Mouse (Mus musculus): ENCODE results near the gene Tiam1. TPM values are rescaled to one million over a fixed set of nuclear protein-coding genes. Genes with fewer than 3 reads are reported as not detected.

Gene Tiam1
- polyA plus RNA-seq, 1 experiment from 2014 or later = 30.4 TPM

DNA sequence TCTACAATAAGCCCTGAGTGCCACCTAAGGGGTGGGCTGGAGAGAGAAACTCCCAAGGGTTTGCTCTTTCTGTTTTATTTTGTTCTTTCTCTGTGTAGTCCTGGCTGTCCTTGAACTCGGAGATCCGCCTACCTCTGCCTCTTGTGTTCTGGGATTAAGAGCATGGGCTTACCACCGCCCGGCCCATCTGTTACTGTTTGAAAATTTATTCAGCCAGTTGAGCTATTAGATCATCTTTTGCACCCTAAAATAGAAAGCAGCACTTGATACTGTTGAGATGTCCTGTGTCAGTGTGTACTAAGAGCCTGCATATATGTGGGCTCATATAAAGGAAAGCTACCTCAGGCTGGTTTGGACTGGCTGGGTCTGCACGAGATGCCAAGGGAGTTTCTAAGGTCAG, 303.7 kb downstream of the Tiam1 start:
- Histone ChIP-seq H3K27ac (no peak overlapping the region), H3K9me3 (no peaks in the 10 kb centered on the region), H3K36me3 (0 out of 2 replicates have a peak, but pooled peaks cover 7% of the 10 kb centered on the region), H3K27me3 (no peaks in the 10 kb centered on the region), H3K4me1 (replicated peaks) (peaks cover 3% of the 10 kb centered on the region), H3K9ac (replicated peaks) (no peak overlapping the region), H3K4me3 (replicated peaks) (no peak overlapping the region), H3K4me2 (replicated peaks) (no peak overlapping the region)
- 83% methylated on average over 5 of the region's 5 CpGs for WGBS
- no peak for ATAC-seq

DNA sequence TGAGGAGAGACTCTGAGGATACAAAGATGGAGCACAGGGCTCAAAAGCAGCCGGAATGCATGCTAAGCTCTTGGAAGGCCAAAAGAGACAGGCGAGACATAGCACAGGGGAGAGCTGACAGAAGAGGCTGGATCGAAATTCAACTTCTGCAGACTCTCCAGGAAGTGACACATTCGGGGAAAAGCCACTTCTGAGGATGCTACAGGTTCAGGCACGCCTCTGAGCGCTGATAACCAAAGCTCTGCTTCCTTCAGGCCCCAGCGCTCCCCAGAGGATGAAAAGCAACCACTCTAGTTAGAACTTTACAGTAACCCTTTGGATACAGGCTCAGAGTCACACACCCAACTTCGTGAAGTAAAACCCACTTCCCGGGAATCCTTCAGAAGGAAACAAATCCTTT, 306.5 kb downstream of the Tiam1 start:
- H3K9ac ChIP-seq (replicated peaks) = no peak overlapping the region

DNA sequence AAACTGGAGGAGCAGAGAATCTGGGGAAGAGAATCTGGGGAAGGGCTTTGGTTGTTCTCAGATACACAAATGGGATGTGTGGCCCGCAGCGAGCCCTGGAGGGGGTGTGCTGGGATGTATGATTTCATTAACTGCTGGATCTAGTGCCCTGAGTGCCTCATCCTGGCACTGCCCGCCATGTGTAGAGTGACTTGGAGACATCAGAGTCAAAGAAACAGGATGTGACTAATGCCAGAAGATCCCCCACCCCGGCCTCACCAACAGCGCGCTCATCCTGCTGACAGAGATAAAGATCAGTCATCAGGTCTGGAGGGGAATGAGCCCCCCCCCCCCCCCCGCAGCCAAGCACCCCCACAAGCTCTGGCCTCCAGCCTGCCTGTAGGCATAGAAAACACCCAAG, 308.0 kb downstream of the Tiam1 start:
- H3K36me3 ChIP-seq = peaks cover 19% of the 10 kb centered on the region
- H3K9me3 ChIP-seq = no peaks in the 10 kb centered on the region
- ATAC-seq = no peak
- peaks cover 3% of the 10 kb centered on the region for H3K4me1 ChIP-seq (replicated peaks)
- no peaks in the 10 kb centered on the region for H3K27me3 ChIP-seq
- H3K4me2 ChIP-seq (replicated peaks) = no peak overlapping the region
- H3K9ac ChIP-seq (replicated peaks) = no peak overlapping the region
- no peak overlapping the region for H3K27ac ChIP-seq
- no peak overlapping the region for H3K4me3 ChIP-seq (replicated peaks)
- 86% methylated on average over 7 of the region's 7 CpGs for WGBS

More for the DNA sequence above, 306.5 kb downstream of the Tiam1 start:
- no peak overlapping the region for H3K4me3 ChIP-seq (replicated peaks)
- WGBS = 81% methylated on average over 9 of the region's 9 CpGs
- no peak overlapping the region for H3K4me2 ChIP-seq (replicated peaks)
- ATAC-seq = no peak
- H3K27me3 ChIP-seq = no peaks in the 10 kb centered on the region
- H3K4me1 ChIP-seq (replicated peaks) = peaks cover 3% of the 10 kb centered on the region
- peaks cover 17% of the 10 kb centered on the region for H3K36me3 ChIP-seq
- H3K9me3 ChIP-seq = no peaks in the 10 kb centered on the region
- H3K27ac ChIP-seq = no peak overlapping the region

DNA sequence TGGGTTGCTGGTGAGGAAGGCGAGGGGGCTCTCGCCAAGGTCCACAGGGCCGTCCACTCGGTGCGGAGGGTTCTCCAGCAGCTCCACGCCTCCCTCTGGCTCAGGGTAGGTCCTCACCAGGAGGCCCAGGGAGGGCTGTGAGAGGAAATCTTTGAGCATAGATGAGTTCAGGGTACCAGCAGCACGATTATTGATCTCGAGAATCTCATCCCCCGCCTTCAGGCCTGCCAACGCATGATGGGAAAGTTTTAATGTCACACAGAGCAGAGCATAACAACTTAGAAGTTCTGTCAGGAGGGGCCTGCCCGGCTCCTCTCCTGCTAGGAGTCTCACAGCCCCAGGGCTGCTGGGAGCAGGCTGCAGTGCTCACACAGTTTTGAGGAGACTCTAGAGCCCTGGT, 310.6 kb downstream of the Tiam1 start:
- H3K4me3 ChIP-seq (replicated peaks) = no peak overlapping the region
- H3K4me1 ChIP-seq (replicated peaks) = peaks cover 5% of the 10 kb centered on the region
- no peak overlapping the region for H3K27ac ChIP-seq
- 90% methylated on average over 11 of the region's 11 CpGs for WGBS
- no peaks in the 10 kb centered on the region for H3K9me3 ChIP-seq
- no peaks in the 10 kb centered on the region for H3K27me3 ChIP-seq
- peaks cover 19% of the 10 kb centered on the region for H3K36me3 ChIP-seq
- 0 out of 2 replicates have a peak, but pooled peaks have one; percentile 27 for ATAC-seq
- H3K9ac ChIP-seq (replicated peaks) = no peak overlapping the region
- no peak overlapping the region for H3K4me2 ChIP-seq (replicated peaks)

DNA sequence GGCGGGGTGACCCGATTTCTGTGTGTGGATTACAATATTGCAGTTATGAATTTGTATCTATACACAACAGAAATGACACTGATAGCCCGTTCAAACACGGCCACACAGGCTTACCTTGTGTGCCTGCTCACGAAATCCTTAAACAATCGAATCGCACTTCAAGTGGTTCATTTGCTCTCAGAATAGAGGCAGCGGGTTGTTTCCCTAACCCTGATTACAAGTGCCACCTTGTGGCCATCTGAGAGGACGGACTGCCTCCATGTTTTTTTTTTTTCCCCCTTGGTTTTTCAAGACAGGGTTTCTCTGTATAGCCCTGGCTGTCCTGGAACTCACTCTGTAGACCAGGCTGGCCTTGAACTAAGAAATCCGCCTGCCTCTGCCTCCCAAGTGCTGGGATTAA, 312.4 kb downstream of the Tiam1 start:
- H3K9me3 ChIP-seq = no peaks in the 10 kb centered on the region
- H3K36me3 ChIP-seq = peaks cover 19% of the 10 kb centered on the region
- ATAC-seq = no peak
- no peak overlapping the region for H3K9ac ChIP-seq (replicated peaks)
- no peak overlapping the region for H3K4me2 ChIP-seq (replicated peaks)
- H3K27me3 ChIP-seq = no peaks in the 10 kb centered on the region
- 37% methylated on average over 10 of the region's 10 CpGs for WGBS
- no peak overlapping the region for H3K4me3 ChIP-seq (replicated peaks)
- H3K4me1 ChIP-seq (replicated peaks) = peaks cover 12% of the 10 kb centered on the region
- no peak overlapping the region for H3K27ac ChIP-seq

DNA sequence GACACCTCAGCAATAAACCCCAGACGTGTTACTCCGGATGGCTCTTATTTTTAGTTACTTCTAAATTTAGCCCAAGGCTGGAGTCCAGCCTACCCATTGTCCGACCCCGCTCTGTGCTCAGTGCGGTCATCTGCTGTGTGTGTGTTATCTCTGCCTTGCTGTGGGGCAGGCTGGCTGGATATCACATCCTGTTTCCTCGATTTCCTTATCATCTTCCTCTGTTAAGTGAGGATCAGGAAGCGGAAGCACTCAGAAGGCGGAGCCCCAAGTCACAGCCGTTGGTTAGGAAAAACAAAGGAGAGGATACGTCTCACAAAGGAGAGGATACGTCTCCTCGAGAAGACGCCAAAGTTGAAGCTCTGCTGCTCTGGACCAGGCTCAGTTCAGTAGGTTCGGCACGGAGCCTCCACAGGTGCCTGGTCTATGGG, 313.3 kb downstream of the Tiam1 start:
- peaks cover 16% of the 10 kb centered on the region for H3K36me3 ChIP-seq
- H3K27me3 ChIP-seq = no peaks in the 10 kb centered on the region
- ATAC-seq = no peak
- no peak overlapping the region for H3K4me2 ChIP-seq (replicated peaks)
- no peak overlapping the region for H3K4me3 ChIP-seq (replicated peaks)
- 79% methylated on average over 15 of the region's 15 CpGs for WGBS
- no peaks in the 10 kb centered on the region for H3K9me3 ChIP-seq
- H3K4me1 ChIP-seq (replicated peaks) = peaks cover 12% of the 10 kb centered on the region
- H3K9ac ChIP-seq (replicated peaks) = no peak overlapping the region
- H3K27ac ChIP-seq = no peak overlapping the region

DNA sequence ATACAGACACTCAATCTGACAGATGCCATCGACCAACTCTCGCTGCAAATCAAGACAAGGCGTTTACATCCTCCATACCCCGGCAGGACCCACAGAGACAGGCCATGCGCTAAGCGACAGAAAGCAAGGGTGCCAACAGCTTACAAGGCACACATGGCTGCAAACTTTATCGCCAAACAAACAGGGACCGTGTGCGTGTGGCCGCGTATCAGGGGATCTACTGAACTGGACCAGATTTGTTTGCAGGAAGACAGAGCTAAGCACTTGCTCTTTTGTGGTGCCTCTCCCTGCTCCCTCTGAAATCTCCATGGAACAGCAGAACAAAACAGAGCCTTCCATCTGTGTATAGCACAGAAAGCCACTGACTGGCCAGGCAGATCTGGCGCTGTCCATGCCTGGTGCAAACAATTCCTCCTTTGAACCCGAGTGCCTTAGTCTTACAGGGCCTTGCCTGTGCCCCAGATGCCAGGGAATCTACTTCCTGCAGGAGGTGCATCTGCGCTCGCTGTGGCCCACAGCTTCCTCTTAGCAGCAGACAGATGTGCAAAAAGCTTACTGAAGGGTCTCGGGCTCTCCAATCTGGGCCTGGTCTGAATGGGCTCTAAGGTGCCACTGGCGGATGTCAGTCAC, 316.0 kb downstream of the Tiam1 start:
- no peaks in the 10 kb centered on the region for H3K9me3 ChIP-seq
- H3K4me2 ChIP-seq (replicated peaks) = no peak overlapping the region
- peak overlapping the region; percentile 14; the same call in 1 of the 2 replicates for H3K27ac ChIP-seq
- no peak overlapping the region for H3K4me3 ChIP-seq (replicated peaks)
- no peaks in the 10 kb centered on the region for H3K27me3 ChIP-seq
- 0 out of 2 replicates have a peak, but pooled peaks have one; percentile 20 for ATAC-seq
- WGBS = 73% methylated on average over 17 of the region's 17 CpGs
- no peak overlapping the region for H3K9ac ChIP-seq (replicated peaks)
- H3K4me1 ChIP-seq (replicated peaks) = peaks cover 12% of the 10 kb centered on the region
- peaks cover 7% of the 10 kb centered on the region for H3K36me3 ChIP-seq

DNA sequence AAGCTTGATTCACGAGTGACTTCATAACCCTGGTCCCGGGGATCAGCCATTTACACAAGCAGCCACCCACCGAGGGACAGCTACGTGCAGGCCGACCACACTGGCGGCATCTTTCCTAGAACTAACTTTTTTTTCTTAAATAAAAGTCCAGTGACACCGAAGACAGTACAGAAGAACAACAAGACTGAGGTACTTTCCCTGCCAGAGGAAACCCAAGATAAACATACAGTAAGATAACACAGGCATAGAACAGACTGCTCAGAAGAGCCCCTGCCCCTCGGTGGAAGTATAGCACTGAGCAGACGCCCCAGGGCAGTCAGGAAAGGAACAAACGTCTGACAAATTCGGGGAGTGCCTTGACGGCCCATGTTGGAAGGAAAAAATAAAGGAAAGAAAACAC, 317.7 kb downstream of the Tiam1 start:
- peaks cover 12% of the 10 kb centered on the region for H3K4me1 ChIP-seq (replicated peaks)
- H3K27me3 ChIP-seq = no peaks in the 10 kb centered on the region
- H3K36me3 ChIP-seq = 0 out of 2 replicates have a peak, but pooled peaks cover 5% of the 10 kb centered on the region
- H3K9me3 ChIP-seq = no peaks in the 10 kb centered on the region
- H3K4me3 ChIP-seq (replicated peaks) = no peak overlapping the region
- no peak for ATAC-seq
- WGBS = 82% methylated on average over 12 of the region's 12 CpGs
- H3K9ac ChIP-seq (replicated peaks) = no peak overlapping the region
- H3K4me2 ChIP-seq (replicated peaks) = no peak overlapping the region
- H3K27ac ChIP-seq = no peak overlapping the region

DNA sequence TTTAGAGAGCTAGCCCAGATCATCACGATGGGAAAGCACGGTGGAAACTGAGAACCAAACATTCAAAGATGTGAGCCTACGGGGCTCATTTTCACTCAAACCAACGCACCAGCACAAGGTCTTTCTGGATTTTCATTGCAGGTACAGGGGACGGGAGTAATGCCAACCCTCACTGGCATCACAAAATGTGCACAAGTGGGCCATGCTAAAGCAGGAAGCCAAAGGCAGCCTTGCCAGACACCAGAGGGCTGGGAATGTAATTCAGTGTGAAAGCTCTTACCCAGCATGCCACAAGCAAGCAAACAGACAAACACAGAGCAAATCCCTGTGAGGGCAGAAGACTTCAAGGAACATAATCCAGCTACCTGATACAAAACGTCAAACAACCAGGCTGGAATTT, 320.7 kb downstream of the Tiam1 start:
- H3K36me3 ChIP-seq = 0 out of 2 replicates have a peak, but pooled peaks cover 6% of the 10 kb centered on the region
- no peak overlapping the region for H3K4me2 ChIP-seq (replicated peaks)
- peaks cover 19% of the 10 kb centered on the region for H3K4me1 ChIP-seq (replicated peaks)
- H3K4me3 ChIP-seq (replicated peaks) = no peak overlapping the region
- peaks cover 25% of the 10 kb centered on the region for H3K27me3 ChIP-seq
- ATAC-seq = no peak
- H3K9ac ChIP-seq (replicated peaks) = no peak overlapping the region
- 87% methylated on average over 6 of the region's 6 CpGs for WGBS
- no peaks in the 10 kb centered on the region for H3K9me3 ChIP-seq
- H3K27ac ChIP-seq = no peak overlapping the region

DNA sequence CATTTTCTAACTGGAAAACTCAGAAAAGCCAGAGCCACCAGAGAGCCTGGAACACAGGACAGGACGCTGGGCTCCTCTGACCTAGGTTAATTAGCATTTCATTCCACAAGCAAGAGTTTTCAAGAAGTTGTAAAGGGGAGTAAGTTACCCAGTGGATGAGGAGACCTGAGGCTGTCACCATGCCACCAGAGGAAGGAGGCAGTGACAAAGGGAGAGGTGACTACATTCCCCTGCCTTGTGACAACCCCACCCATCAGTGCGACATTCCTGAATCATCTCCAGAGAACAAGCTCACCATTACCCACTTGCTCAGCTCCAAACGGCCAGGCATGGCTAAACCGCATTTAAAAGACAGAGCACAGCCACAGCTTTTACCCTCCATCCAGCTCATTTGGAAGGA, 324.9 kb downstream of the Tiam1 start:
- ATAC-seq = no peak
- Histone ChIP-seq H3K4me2 (replicated peaks) (peak overlapping the region; percentile 73), H3K4me3 (replicated peaks) (peak overlapping the region; percentile 38; the same call in 1 of the 2 replicates), H3K36me3 (0 out of 2 replicates have a peak, but pooled peaks cover 6% of the 10 kb centered on the region), H3K27ac (no peak overlapping the region), H3K4me1 (replicated peaks) (peaks cover 34% of the 10 kb centered on the region), H3K9ac (replicated peaks) (no peak overlapping the region), H3K9me3 (no peaks in the 10 kb centered on the region), H3K27me3 (peaks cover 39% of the 10 kb centered on the region)
- WGBS = 18% methylated on average over 4 of the region's 4 CpGs

DNA sequence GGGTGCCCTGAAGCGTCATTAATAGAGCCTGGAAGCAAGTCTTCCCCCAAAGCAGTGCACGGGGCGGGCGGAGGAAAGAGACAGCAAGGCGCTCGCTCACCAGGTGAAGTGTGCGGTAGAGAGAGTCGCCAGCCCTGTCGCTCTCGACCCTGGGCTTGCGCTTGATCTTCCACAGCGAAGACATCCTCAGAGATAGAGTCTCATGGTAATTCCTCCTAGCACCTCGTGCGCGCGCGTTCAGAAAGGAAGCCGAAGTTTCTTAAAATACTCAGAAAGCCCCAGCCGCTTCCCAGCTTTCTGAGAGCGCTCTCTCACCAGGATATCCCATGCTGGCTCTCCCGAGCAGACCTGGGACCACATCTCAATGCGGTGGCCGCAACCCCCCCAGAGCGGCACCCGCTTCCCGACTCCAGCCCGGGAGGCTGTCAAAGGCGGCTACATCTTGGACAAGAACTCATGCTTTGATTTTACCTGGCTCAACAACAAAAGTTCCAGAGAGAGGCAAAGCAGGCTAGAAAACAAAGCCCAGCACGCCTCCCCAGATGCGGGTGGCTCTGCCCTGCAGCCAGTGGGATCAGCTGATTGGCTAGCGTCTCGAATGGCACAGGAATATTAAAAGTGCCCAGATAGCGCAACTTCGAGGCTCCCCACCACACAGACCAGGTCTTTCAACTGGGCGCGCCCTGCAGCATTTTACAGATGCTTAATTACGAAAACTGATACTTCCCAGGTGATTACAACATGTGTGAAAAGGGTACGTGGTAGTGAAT, 325.5 kb downstream of the Tiam1 start:
- H3K4me1 ChIP-seq (replicated peaks) = peaks cover 34% of the 10 kb centered on the region
- WGBS = 2% methylated on average over 38 of the region's 38 CpGs
- H3K9me3 ChIP-seq = no peaks in the 10 kb centered on the region
- ATAC-seq = peak; percentile 59
- H3K36me3 ChIP-seq = 0 out of 2 replicates have a peak, but pooled peaks cover 6% of the 10 kb centered on the region
- no peak overlapping the region for H3K27ac ChIP-seq
- peak overlapping the region; percentile 38 for H3K4me3 ChIP-seq (replicated peaks)
- peaks cover 39% of the 10 kb centered on the region for H3K27me3 ChIP-seq
- H3K9ac ChIP-seq (replicated peaks) = peak overlapping the region; percentile 56
- peak overlapping the region; percentile 73 for H3K4me2 ChIP-seq (replicated peaks)

DNA sequence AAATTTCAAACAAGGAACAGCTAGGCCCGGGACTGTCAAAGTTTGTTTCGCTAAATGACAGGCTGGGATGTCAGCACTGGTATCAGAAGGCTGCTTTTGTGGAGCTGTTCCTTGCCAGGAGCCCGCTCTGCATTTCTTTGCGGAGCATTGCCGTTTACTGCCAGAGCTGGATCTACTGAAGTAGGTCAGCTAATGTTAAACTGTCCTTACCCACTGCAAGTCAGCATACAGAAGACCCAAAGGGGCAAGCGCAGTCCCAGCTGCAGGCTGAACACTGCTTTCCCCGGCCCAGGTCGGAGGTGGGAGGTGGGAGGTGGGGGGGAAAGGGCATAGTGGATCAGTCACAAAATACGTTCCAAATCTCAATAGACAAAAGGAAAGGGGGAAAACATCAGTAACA, 326.3 kb downstream of the Tiam1 start:
- Histone ChIP-seq H3K36me3 (0 out of 2 replicates have a peak, but pooled peaks cover 6% of the 10 kb centered on the region), H3K9ac (replicated peaks) (peak overlapping the region; percentile 46; the same call in 1 of the 2 replicates), H3K27me3 (peaks cover 39% of the 10 kb centered on the region), H3K4me1 (replicated peaks) (peaks cover 34% of the 10 kb centered on the region), H3K9me3 (no peaks in the 10 kb centered on the region), H3K4me3 (replicated peaks) (peak overlapping the region; percentile 38), H3K4me2 (replicated peaks) (peak overlapping the region; percentile 73), H3K27ac (no peak overlapping the region; the same call in 1 of the 2 replicates)
- no peak for ATAC-seq
- WGBS = 3% methylated on average over 9 of the region's 9 CpGs

All from midbrain, embryonic 13.5 days (tissue).